Mouse (Mus musculus) ES-Bruce4 (cell line): Measurements from ENCODE around the gene Mamdc2. TPM values are rescaled to one million over a fixed set of nuclear protein-coding genes. Genes with fewer than 3 reads are reported as not detected.

Experiments
- H3K27ac ChIP-seq: 2 replicates; pipeline ENCODE4 v1.5.1; 2012; ENCODE audit warnings: low read length, inconsistent platforms; ENCODE audit not compliant: insufficient read depth
- H3K27me3 ChIP-seq: 2 replicates; pipeline ENCODE4 v1.6.1; 2012; ENCODE audit warnings: mild to moderate bottlenecking, low read length, inconsistent platforms; ENCODE audit not compliant: control insufficient read depth, poor library complexity, insufficient read depth, severe bottlenecking
- H3K36me3 ChIP-seq: 2 replicates; pipeline ENCODE4 v1.6.1; 2012; ENCODE audit warnings: inconsistent platforms, mild to moderate bottlenecking, low read length, moderate library complexity; ENCODE audit not compliant: control insufficient read depth, poor library complexity, insufficient read depth, severe bottlenecking
- H3K4me1 ChIP-seq: one replicate; pipeline ENCODE4 v1.8.1; 2011; ENCODE audit warnings: low read length; ENCODE audit not compliant: control insufficient read depth, insufficient read depth
- H3K4me3 ChIP-seq: 2 replicates; pipeline ENCODE4 v1.5.1; 2011; ENCODE audit warnings: low read depth, mild to moderate bottlenecking, low read length
- H3K9ac ChIP-seq: 2 replicates; pipeline ENCODE4 v1.6.1; 2012; ENCODE audit warnings: low read depth, mild to moderate bottlenecking, inconsistent platforms; ENCODE audit not compliant: poor library complexity, severe bottlenecking
- H3K9me3 ChIP-seq: replicated peaks from 2 replicates; pipeline ENCODE4 v1.6.1; 2012; ENCODE audit warnings: mild to moderate bottlenecking, low read length, inconsistent platforms; ENCODE audit not compliant: control insufficient read depth, poor library complexity, insufficient read depth, severe bottlenecking
- CTCF ChIP-seq: IDR thresholded peaks from one replicate; pipeline ENCODE4 v1.8.1; 2011; ENCODE audit warnings: low read depth, low read length
- EP300 ChIP-seq: IDR thresholded peaks from 2 replicates; pipeline ENCODE4 v1.6.1; 2011; ENCODE audit warnings: low read depth, low read length; ENCODE audit not compliant: insufficient read depth
- POLR2A ChIP-seq: IDR thresholded peaks from one replicate; pipeline ENCODE4 v1.8.1; 2011; ENCODE audit warnings: low read length; ENCODE audit not compliant: insufficient read depth
- polyA plus RNA-seq: library from polyadenylated mRNA; stranded (reverse); fragments of >200 nt; gene quantifications from 2 replicates; pipeline ENCODE4 v1.2.4, GENCODE M21; 2011; ENCODE audit warnings: low read depth; ENCODE audit not compliant: missing spikeins, insufficient read depth, insufficient read length

Gene Mamdc2
- polyA plus RNA-seq, 1 experiment, result 0.25 TPM

DNA sequence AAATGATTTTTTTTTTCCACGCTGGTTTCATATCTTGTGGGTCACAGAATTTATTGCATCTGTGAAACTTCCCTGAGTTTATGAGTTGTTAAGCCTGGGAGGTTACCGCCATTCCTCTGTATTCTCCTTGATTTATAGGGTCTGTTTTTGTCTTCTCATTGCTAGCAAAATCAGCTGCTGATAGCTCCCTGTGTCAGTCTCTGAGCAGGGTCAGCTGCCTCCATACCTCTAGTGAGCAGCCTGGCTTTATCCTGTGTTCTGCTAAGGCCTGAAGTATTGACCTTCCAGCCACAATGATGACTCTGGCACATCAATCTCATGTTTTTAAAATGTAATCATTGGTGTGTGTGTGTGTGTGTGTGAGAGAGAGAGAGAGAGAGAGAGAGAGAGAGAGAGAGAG, 98.3 kb downstream of the Mamdc2 start:
- no peaks in the 10 kb centered on the region for H3K9me3 ChIP-seq
- H3K36me3 ChIP-seq, result no peaks in the 10 kb centered on the region
- no peak overlapping the region for H3K27ac ChIP-seq
- no peak for TF ChIP-seq POLR2A
- TF ChIP-seq EP300, result no peak
- no peak for TF ChIP-seq CTCF
- no peaks in the 10 kb centered on the region for H3K27me3 ChIP-seq
- no peak overlapping the region for H3K4me3 ChIP-seq
- no peak overlapping the region for H3K9ac ChIP-seq
- no peaks in the 10 kb centered on the region for H3K4me1 ChIP-seq

DNA sequence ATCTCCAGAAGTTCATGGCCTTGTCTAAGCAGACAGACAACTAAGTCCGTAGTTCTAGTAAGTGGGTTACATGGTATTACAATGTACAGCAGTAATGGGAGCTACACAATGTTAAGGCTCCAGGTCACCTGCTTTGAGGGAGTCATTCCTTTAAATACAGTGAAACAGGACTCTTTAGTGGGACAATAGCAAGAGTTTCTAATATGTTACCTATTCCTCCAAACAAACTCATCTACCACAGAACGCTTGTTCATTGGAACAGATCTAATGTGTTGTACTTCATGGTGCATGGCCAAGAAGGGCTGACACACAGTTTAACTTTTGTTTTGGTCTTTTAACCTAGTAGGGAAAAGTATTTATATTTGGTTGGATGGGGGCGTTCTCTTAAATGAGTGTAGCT, 105.5 kb downstream of the Mamdc2 start:
- Histone ChIP-seq H3K36me3 (no peaks in the 10 kb centered on the region), H3K4me3 (no peak overlapping the region), H3K27ac (no peak overlapping the region), H3K9me3 (no peaks in the 10 kb centered on the region), H3K27me3 (no peaks in the 10 kb centered on the region), H3K4me1 (no peaks in the 10 kb centered on the region), H3K9ac (no peak overlapping the region)
- no peak for TF ChIP-seq EP300
- TF ChIP-seq POLR2A, result no peak
- no peak for TF ChIP-seq CTCF

DNA sequence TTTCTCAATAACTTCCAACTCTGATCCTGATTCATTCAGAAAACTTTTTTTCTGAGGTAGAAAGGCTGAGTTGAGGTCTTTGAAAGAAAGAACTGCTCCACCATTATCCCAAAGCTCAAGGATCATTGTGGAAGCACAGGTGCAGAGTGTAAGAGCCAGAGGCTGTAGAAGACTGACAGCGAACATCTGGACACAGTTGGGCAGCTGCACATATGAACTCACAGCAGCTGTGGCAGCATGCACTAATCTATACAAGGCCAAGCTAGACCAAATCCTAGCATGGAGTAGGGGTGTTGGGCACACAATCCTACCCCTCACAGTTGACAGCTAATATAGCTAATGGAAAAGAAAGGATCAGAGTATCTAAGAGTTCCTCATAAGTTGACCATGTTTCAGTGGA, 115.4 kb downstream of the Mamdc2 start:
- no peak for TF ChIP-seq CTCF
- TF ChIP-seq POLR2A, result no peak
- TF ChIP-seq EP300, result no peak
- Histone ChIP-seq H3K9me3 (no peaks in the 10 kb centered on the region), H3K4me1 (no peaks in the 10 kb centered on the region), H3K9ac (no peak overlapping the region), H3K4me3 (no peak overlapping the region), H3K27ac (no peak overlapping the region), H3K27me3 (no peaks in the 10 kb centered on the region), H3K36me3 (no peaks in the 10 kb centered on the region)

DNA sequence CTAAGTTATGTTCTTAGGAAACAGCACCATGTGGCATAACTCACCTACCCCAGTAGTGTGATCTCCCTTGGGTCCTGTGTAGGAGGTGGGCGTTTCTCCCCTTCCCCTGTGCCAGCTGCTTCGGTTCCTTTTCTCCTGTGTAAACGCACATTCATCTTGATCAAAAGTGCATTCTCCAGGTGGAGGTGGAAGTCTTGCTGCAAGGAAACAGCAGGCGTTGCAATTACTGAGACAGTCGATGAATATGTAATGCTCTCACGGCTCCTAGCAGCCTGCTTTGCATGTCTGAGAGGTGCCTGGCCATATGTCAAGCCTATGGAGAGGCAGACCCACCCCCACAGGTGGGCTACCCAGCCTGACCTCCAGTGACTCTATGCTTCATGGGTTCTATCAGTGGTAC, 117.4 kb downstream of the Mamdc2 start:
- H3K27me3 ChIP-seq, result no peaks in the 10 kb centered on the region
- TF ChIP-seq EP300, result no peak
- TF ChIP-seq CTCF, result no peak
- no peak for TF ChIP-seq POLR2A
- no peaks in the 10 kb centered on the region for H3K36me3 ChIP-seq
- H3K4me1 ChIP-seq, result no peaks in the 10 kb centered on the region
- no peaks in the 10 kb centered on the region for H3K9me3 ChIP-seq
- no peak overlapping the region for H3K4me3 ChIP-seq
- H3K27ac ChIP-seq, result no peak overlapping the region
- no peak overlapping the region for H3K9ac ChIP-seq

DNA sequence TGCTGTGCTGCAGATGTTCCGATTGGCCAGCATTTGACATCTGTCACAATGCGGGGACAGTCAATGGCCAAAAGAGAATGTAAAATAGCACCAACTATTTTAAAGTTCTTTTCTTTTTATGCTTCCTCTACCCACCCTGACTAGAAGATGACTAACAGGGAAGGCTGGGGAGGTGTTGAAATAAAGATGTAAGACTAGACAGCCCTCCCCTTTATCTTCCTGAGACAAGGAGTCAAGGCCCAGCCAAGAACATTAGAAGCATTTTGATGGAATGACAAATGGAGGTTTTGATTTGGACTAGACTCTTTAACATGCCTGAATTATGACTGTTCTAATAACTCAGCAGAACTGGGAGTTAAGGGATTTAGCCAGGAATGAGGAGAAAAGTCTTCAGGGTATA, 118.9 kb downstream of the Mamdc2 start:
- TF ChIP-seq EP300 (no peak), CTCF (no peak), POLR2A (no peak)
- H3K4me3 ChIP-seq, result no peak overlapping the region
- H3K9ac ChIP-seq, result no peak overlapping the region
- no peaks in the 10 kb centered on the region for H3K27me3 ChIP-seq
- no peaks in the 10 kb centered on the region for H3K9me3 ChIP-seq
- no peaks in the 10 kb centered on the region for H3K4me1 ChIP-seq
- H3K36me3 ChIP-seq, result no peaks in the 10 kb centered on the region
- no peak overlapping the region for H3K27ac ChIP-seq

DNA sequence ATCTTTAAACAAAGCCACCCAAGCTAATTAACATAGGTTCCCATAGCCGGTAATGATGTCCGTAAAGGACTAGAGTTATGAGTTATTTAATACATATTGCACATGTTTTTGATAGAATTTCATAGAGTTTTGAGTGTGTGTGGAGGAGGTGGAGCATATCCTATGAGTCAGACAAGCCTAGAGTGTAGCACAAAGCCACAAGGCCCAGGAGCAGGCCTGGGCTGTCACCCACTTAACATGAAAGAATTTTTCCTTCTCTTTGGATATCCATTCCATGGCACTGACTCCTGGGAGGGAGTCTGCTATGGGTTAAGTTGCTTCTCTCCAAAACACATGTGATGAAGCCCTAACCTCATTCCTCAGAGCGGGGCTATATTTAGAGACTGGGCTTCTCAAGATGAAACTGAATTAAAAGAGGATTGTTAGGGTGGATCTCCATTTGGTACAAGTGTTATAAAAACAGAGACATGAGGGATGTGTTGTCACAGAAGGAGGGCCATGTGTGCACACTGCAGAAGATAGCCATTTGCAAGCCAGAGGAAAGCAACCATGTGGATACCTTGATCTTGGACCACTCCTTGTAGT, 121.1 kb downstream of the Mamdc2 start:
- H3K9me3 ChIP-seq, result no peaks in the 10 kb centered on the region
- no peaks in the 10 kb centered on the region for H3K27me3 ChIP-seq
- no peaks in the 10 kb centered on the region for H3K4me1 ChIP-seq
- H3K27ac ChIP-seq, result no peak overlapping the region
- TF ChIP-seq EP300 (no peak), CTCF (no peak), POLR2A (no peak)
- no peak overlapping the region for H3K9ac ChIP-seq
- H3K4me3 ChIP-seq, result no peak overlapping the region
- no peaks in the 10 kb centered on the region for H3K36me3 ChIP-seq
